Mouse (Mus musculus) cerebellum, adult 9-11 months (tissue): ENCODE data around the gene Tmem95.

ENCODE experiments used
- DNase-seq: peaks from one replicate; pipeline ENCODE4 v3.0.0; 2022

Tmem95 gene

GRCm38 (mm10) chr11:69838714-69839104, 39.1 kb downstream of the Tmem95 start:
- DNase-seq: no peak

GRCm38 (mm10) chr11:69837952-69838713, 39.7 kb downstream of the Tmem95 start, which contains the start of gene Tmem256:
Gene Tmem256 (plus strand): TSS chr11:69838514.
- peak; percentile 98 for DNase-seq

- no peak for DNase-seq
These were observed 40.2 kb downstream of the Tmem95 start, which contains the start of gene Nlgn2 for GRCm38 (mm10) chr11:69837604-69837951. Gene Nlgn2 (minus strand): TSS chr11:69837784.

- peak; percentile 84 for DNase-seq
These were observed 40.9 kb downstream of the Tmem95 start for GRCm38 (mm10) chr11:69836703-69837576.

GRCm38 (mm10) chr11:69835966-69836335, 41.9 kb downstream of the Tmem95 start:
- DNase-seq: peak; percentile 71

GRCm38 (mm10) chr11:69835326-69835965, 42.4 kb downstream of the Tmem95 start:
- peak; percentile 64 for DNase-seq

GRCm38 (mm10) chr11:69834001-69834549, 43.7 kb downstream of the Tmem95 start:
- peak; percentile 57 for DNase-seq

- DNase-seq: no peak
These were observed 44.3 kb downstream of the Tmem95 start for GRCm38 (mm10) chr11:69833554-69833953.

- DNase-seq: peak; percentile 42
These were observed 49.0 kb downstream of the Tmem95 start for GRCm38 (mm10) chr11:69828832-69829231.
